In the genomic region with DNA sequence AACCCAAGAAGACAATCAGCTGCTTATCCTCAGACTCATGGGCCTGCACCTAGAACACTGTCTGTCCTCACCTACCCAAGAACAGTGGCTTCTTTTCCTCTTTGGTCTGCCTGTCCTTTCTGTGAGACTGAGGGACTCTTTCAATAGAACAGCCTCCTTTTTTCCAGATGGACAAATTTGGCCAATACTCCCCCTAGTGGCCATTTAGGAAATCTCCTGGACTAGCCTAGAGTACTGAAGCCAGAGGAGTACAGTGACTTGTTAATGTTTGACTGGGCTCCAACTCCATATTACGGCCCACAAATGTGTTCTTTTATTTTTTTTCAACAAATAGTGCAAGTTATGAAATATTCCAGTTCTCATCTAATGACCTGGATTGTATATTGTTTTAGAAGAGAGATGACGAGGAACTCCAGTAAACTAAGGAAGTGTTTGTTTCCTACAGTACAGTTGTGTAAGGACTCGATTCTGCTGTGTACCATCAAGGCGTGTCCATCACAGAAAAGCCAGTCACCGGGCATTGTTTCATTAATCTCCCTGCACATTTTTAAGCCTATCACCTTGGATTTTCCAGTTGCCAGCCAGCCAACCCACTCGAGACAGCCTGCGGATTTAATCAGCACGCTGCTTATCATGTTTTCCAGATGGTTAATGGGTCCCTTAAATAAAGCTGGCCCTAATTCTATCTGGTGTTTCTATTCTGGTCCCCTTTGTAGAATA, we compare ENCODE assay signal across 8 mouse cellular contexts.
DNase-seq lines count a peak whose midpoint lies in the region.

No protein-coding gene starts in this region.

- peak; percentile 16 for DNase-seq in adrenal gland, postnatal 10 days
- no peak for DNase-seq in adrenal gland, postnatal 4 days (ENCODE audit: low spot score in 2 of 2)
- peak; percentile 5 for DNase-seq in ovary, postnatal 14 days (ENCODE audit: low spot score)
- DNase-seq in ovary, adult 18-20 months (ENCODE audit: low spot score) = no peak
- peak; percentile 21 to 32 for DNase-seq in heart, adult 9 months (ENCODE audit: low spot score in 2 of 2)
- DNase-seq in mesoderm, embryonic 11.5 days (ENCODE audit: low read depth, low spot score) = peak; percentile 54
- no peak for DNase-seq in frontal cortex, adult 2 months (ENCODE audit: extremely low spot score in 1 of 2, low spot score in 1 of 2)
- no peak for DNase-seq in frontal cortex, postnatal 10 days (ENCODE audit: low spot score in 2 of 2)

Comparison
In these comparisons a context has a peak if more than half of its experiments do, and no peak if none do; other contexts are left out.
1. DNase-seq: peak in adrenal gland, postnatal 10 days (single experiment), ovary, postnatal 14 days (single experiment), heart, adult 9 months (2 of 2) and mesoderm, embryonic 11.5 days (single experiment); none in adrenal gland, postnatal 4 days (0 of 2), ovary, adult 18-20 months (single experiment), frontal cortex, adult 2 months (0 of 2) and frontal cortex, postnatal 10 days (0 of 2).